Mouse (Mus musculus): Measurements from ENCODE around the gene Lsg1.

Lsg1 gene

GRCm38 (mm10) chr16:30520361-30520823, 67.0 kb downstream of the Lsg1 start:
- in situ Hi-C loops (cut with MboI, MseI): no loop called here

DNA sequence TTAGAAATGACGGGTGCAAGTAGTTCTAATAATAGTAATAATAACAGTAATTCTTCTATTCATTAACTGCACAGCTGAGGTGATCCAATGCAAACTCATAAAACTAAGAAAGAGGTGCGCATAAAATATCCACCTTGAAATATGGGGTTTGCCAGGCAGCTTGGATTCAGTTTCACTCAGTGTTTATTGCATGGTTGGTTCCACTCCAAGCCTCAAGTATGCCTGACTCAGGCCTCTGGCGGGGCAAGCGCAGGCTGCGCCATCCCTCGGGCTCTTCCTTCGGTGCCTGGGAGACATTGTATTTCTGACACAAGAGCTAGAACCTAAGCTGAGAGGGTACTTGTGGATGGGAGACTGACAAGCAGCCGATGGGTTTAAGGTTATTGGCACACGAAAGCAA, 68.8 kb downstream of the Lsg1 start:
- in situ Hi-C loops (cut with MboI, MseI): no loop called here

DNA sequence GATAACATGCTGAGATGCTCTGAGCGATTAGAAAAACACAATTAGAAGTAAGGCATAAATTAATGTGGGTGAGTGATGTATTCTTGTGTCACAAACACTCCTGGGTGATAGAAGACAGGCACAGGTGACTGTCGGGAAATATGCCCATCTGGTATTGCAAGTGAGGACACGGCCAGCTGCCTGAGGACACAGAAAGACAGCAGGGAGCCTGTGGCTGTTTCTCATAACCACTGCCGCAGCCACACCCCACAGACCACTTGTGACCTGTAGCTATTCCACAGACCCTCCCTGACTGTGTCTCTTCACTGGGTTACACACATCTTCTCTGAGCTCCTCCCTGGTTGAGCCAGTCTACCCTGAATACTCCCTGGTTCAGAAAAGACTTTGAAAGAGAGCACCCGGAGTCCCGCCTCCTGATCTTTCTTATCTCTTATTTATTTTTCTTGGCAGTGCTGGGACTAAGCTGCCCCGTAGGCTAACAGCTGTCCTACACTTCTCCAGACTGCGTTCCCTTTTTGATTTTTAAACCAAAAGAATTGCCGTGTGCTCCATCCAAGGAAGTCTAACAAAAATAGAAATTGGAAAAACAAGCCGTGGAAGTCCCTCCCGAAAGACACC, 69.6 kb downstream of the Lsg1 start:
- in situ Hi-C loops (cut with MboI, MseI): no loop called here

DNA sequence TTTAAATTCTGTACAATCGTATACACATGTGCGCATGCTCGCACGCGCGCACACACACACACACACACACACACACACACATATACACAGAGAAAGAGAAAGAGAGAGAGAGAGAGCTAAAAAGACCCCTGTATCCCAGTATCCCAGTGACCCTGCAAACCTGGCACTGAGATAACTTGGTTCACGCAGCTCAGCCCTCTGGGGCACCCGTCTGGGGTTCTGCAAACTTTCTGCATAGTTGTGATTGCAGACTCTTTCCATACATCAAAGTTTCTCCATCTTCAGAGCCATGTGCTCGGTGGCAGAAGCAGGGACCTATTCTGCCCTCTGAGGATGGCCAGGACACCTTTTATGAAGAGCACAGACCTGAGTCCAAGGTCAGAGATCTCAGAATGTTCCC, 70.4 kb downstream of the Lsg1 start:
- in situ Hi-C loops (cut with MboI, MseI): no loop called here

- in situ Hi-C loops (cut with MboI, MseI): no loop called here
Observed at GRCm38 (mm10) chr16:30515418-30515817, 72.0 kb downstream of the Lsg1 start.

DNA sequence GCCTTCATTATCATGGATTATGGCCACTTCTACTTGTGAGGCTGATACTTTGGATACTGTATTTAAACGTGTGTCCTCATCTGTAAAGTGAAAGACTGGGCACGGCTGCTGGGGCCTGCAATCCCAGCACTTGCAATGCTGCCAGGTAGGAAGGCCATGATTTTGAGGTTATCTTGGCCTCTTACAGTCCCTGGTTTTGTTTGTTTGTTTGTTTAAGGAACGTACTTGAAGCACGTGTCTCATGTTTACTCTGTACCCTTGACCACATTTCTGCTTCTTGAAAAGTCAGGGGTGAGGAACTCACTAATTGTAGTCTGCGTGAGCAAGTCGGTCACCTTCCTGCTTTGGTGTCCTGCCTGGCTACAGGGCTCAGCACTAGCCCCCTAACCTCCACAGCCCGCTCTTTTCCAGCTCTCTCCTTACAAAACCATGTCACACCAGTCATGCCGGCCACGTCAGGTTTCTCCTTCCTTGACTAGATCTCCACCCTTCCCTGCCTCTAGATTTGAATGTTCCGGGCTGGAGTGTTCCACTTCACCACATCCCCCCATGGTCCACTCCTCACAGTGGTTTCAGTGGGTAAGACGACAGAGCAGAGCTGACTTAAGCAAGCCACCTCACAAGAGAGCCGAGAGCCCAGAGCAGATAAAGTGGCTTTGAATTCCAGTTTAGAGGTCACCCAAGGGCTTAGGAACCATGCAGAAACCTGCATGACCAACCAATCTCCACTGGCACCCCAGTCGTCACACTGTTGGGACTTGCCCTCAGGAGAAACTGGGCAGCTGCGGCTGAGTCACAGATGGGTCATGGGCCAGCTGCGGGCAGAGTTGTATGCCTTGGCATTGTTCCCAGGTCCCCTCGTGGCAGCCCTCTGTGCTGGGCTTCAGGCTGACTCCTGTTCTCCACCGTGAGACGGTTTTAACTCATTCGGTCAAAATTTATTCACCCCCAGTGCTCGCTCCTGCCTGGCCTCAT, 74.1 kb downstream of the Lsg1 start:
- in situ Hi-C loops (cut with MboI, MseI): loop anchor here (5.0 kb wide), 2 partner anchors 136 to 261 kb away; no protein-coding TSS in a partner anchor

GRCm38 (mm10) chr16:30512375-30513049, 74.9 kb downstream of the Lsg1 start:
- in situ Hi-C loops (cut with MboI, MseI): loop anchor here (5.0 kb wide), 2 partner anchors 135 to 260 kb away; no protein-coding TSS in a partner anchor

GRCm38 (mm10) chr16:30511563-30512340, 75.6 kb downstream of the Lsg1 start:
- in situ Hi-C loops (cut with MboI, MseI): loop anchor here (5.0 kb wide), 2 partner anchors 134 to 259 kb away; no protein-coding TSS in a partner anchor

- in situ Hi-C loops (cut with MboI, MseI): loop anchor here (5.0 kb wide), 2 partner anchors 133 to 258 kb away; no protein-coding TSS in a partner anchor
Observed at GRCm38 (mm10) chr16:30510504-30511451, 76.6 kb downstream of the Lsg1 start.

Measured in regulatory T cell (primary cell).